Mouse (Mus musculus) small intestine, adult 2 months (tissue): ENCODE measurements around the gene Smpx.

Experiments
- CTCF ChIP-seq: fragments of 200-500 bp; IDR thresholded peaks from 2 replicates; pipeline ENCODE4 v1.5.1; 2012; ENCODE audit warnings: low read depth, mild to moderate bottlenecking, control low read depth, inconsistent platforms, low read length, moderate library complexity, mixed read lengths; ENCODE audit not compliant: insufficient replicate concordance, insufficient read length; ENCODE audit errors: extremely low read depth
- POLR2A ChIP-seq: fragments of 200-500 bp; IDR thresholded peaks from 2 replicates; pipeline ENCODE4 v1.6.1; 2012; ENCODE audit warnings: low read depth, mild to moderate bottlenecking, control low read depth, inconsistent platforms, low read length, moderate library complexity

- TF ChIP-seq CTCF (no peak), POLR2A (no peak)
These were observed 49.3 kb downstream of the Smpx start for GRCm38 (mm10) chrX:157747815-157748544.
